Mouse (Mus musculus) embryonic fibroblast, embryonic 13.5 days (primary cell): Measurements from ENCODE around the gene Sh3bp1.

Source experiments
- CTCF ChIP-seq: IDR thresholded peaks from 2 replicates; pipeline ENCODE4 v1.5.1; 2011; ENCODE audit warnings: mild to moderate bottlenecking, control low read depth, low read length, moderate library complexity, borderline replicate concordance; ENCODE audit not compliant: insufficient read depth
- POLR2A ChIP-seq: IDR thresholded peaks from 2 replicates; pipeline ENCODE4 v1.6.1; 2011; ENCODE audit warnings: low read depth, mild to moderate bottlenecking, control low read depth, low read length, moderate library complexity

DNA sequence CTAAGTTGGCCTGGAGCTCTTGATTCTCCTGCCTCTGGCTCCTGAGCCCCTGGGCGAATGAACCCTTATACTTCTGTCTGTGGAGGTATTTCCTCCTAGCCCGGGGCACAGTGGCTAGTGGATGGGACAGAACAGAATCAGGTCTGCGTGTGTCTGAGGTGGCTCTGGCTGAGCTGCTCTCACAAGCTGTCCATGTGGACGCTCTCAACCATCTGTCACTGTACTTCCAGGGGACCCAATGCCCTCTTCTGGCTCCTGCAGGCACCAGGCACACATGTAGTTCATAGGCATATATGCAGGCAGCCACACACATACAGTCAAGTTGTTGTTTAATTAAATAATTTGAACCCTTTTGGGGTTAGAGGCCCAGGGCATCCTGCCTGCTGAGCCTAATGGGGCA lies 40.3 kb upstream of the Sh3bp1 start:
- TF ChIP-seq POLR2A, result no peak
- TF ChIP-seq CTCF, result no peak
